Mouse (Mus musculus) telencephalon, adult 2 months (tissue): ENCODE results near the gene Gm6676.
A peak's percentile ranks its signal among the peaks of the same experiment; 100 is the strongest.
"Not testable (repeated sequence)": the region's sequence is repeated elsewhere in the genome, so short reads cannot be mapped to it uniquely, and the experiment has no call there.

ENCODE experiments used
- DNase-seq: peaks from one replicate; pipeline ENCODE4 v3.0.0-alpha.2; 2011; ENCODE audit warnings: low read depth, low spot score

Gene Gm6676

GRCm38 (mm10) chr14:7125312-7125711 is at the start of gene Gm6676:
Gene Gm6676, minus strand, starts transcription at chr14:7125412.
- not testable (repeated sequence) for DNase-seq

- not testable (repeated sequence) for DNase-seq
Observed at GRCm38 (mm10) chr14:7174483-7174971, 49.3 kb upstream of the Gm6676 start, which contains the start of gene Gm3512. Gene Gm3512, minus strand, starts transcription at chr14:7174533.

- DNase-seq, result peak; percentile 0
Observed at GRCm38 (mm10) chr14:7105124-7105802, 19.9 kb downstream of the Gm6676 start.

- not testable (repeated sequence) for DNase-seq
Observed at GRCm38 (mm10) chr14:7100521-7100920, 24.7 kb downstream of the Gm6676 start, which contains the start of gene Gm3696. Gene Gm3696, minus strand, starts transcription at chr14:7100621.
